Mouse (Mus musculus) C2C12 (cell line): Measurements from ENCODE around the gene Pdzrn3.

ENCODE experiments used
- CTCF ChIP-seq: IDR thresholded peaks from one replicate; pipeline ENCODE4 v1.5.1; 2011; ENCODE audit not compliant: control insufficient read depth, insufficient read depth, insufficient read length
- MYOG ChIP-seq: IDR thresholded peaks from one replicate; pipeline ENCODE4 v1.6.1; 2011; ENCODE audit not compliant: control insufficient read depth, insufficient read length; ENCODE audit errors: extremely low read depth
- USF1 ChIP-seq: IDR thresholded peaks from one replicate; pipeline ENCODE4 v1.6.1; 2011; ENCODE audit warnings: low read depth, mild to moderate bottlenecking, control low read depth, moderate library complexity

- TF ChIP-seq USF1, result no peak
- no peak for TF ChIP-seq CTCF
- no peak for TF ChIP-seq MYOG
These were observed 15.0 kb downstream of the Pdzrn3 start for GRCm38 (mm10) chr6:101362728-101363127.
